Mouse (Mus musculus) G1E (cell line): ENCODE measurements at regions not wholly inside any gene's neighbourhood (a gene's known extent, or its start where the extent isn't known, plus 50 kb on each side); places are given as distances from the start of the nearest gene placed in this dataset.

Experiments
- ATAC-seq: 2 replicates; pipeline ENCODE4 v1.8.0; 2016; ENCODE audit warnings: mild to moderate bottlenecking; ENCODE audit not compliant: insufficient number of reproducible peaks, poor library complexity, low FRiP score, severe bottlenecking; ENCODE audit errors: extremely low read depth
- DNase-seq: peaks from one replicate; pipeline ENCODE4 v3.0.0; 2012; ENCODE audit warnings: low spot score
- H3K27me3 ChIP-seq: 2 replicates; pipeline ENCODE4 v1.6.1; 2012; ENCODE audit warnings: mild to moderate bottlenecking, low read length, inconsistent platforms; ENCODE audit not compliant: insufficient read depth
- H3K36me3 ChIP-seq: replicated peaks from 2 replicates; pipeline ENCODE3; 2012; ENCODE audit warnings: mild to moderate bottlenecking, inconsistent platforms
- H3K4me1 ChIP-seq: 2 replicates; pipeline ENCODE4 v1.6.1; 2012; ENCODE audit warnings: low read depth, low read length, inconsistent platforms, mixed read lengths; ENCODE audit not compliant: insufficient read depth
- H3K4me3 ChIP-seq: 2 replicates; pipeline ENCODE4 v1.5.1; 2012; ENCODE audit warnings: low read depth, mild to moderate bottlenecking, inconsistent platforms, low read length, moderate library complexity, mixed read lengths
- H3K9me3 ChIP-seq: replicated peaks from 2 replicates; pipeline ENCODE4 v1.6.1; 2012; ENCODE audit warnings: inconsistent platforms
- CTCF ChIP-seq: IDR thresholded peaks from 2 replicates; pipeline ENCODE4 v1.5.1; 2012; ENCODE audit warnings: low read depth, low read length, inconsistent platforms, mixed read lengths
- GATA1 ChIP-seq: IDR thresholded peaks from 2 replicates; pipeline ENCODE4 v1.6.1; 2012; ENCODE audit warnings: borderline replicate concordance, low read length, inconsistent platforms, mixed read lengths
- GATA2 ChIP-seq: IDR thresholded peaks from 2 replicates; pipeline ENCODE4 v1.6.1; 2012; ENCODE audit warnings: low read depth, low read length, inconsistent platforms, borderline replicate concordance
- POLR2AphosphoS5 ChIP-seq: IDR thresholded peaks from 2 replicates; pipeline ENCODE4 v1.6.1; 2012; ENCODE audit warnings: low read depth, low read length, inconsistent platforms; ENCODE audit not compliant: insufficient replicate concordance
- TAL1 ChIP-seq: conservative IDR thresholded peaks from 2 replicates; pipeline ENCODE4 v1.6.1; 2012; ENCODE audit warnings: low read depth, low read length, inconsistent platforms, mixed read lengths

GRCm38 (mm10) chr11:18722770-18723169 lies 296.0 kb downstream of the Meis1 start:
- DNase-seq, result no peak
- Histone ChIP-seq H3K4me1 (no peaks in the 10 kb centered on the region), H3K4me3 (no peak overlapping the region), H3K9me3 (no peaks in the 10 kb centered on the region), H3K36me3 (no peaks in the 10 kb centered on the region), H3K27me3 (no peaks in the 10 kb centered on the region)
- no peak for ATAC-seq
- TF ChIP-seq GATA1 (no peak), TAL1 (no peak), POLR2AphosphoS5 (no peak), CTCF (no peak), GATA2 (no peak)

GRCm38 (mm10) chr11:18715851-18716126 lies 303.0 kb downstream of the Meis1 start:
- no peaks in the 10 kb centered on the region for H3K36me3 ChIP-seq
- DNase-seq (no peak), ATAC-seq (no peak)
- H3K27me3 ChIP-seq, result no peaks in the 10 kb centered on the region
- H3K4me1 ChIP-seq, result no peaks in the 10 kb centered on the region
- no peak overlapping the region for H3K4me3 ChIP-seq
- H3K9me3 ChIP-seq, result no peaks in the 10 kb centered on the region
- TF ChIP-seq GATA2 (no peak), POLR2AphosphoS5 (no peak), TAL1 (no peak), CTCF (no peak), GATA1 (no peak)

GRCm38 (mm10) chr11:18715050-18715850 lies 303.5 kb downstream of the Meis1 start:
- no peak for ATAC-seq
- Histone ChIP-seq H3K9me3 (no peaks in the 10 kb centered on the region), H3K4me3 (no peak overlapping the region), H3K27me3 (no peaks in the 10 kb centered on the region), H3K4me1 (no peaks in the 10 kb centered on the region), H3K36me3 (no peaks in the 10 kb centered on the region)
- DNase-seq, result no peak
- no peak for TF ChIP-seq GATA1
- no peak for TF ChIP-seq CTCF
- TF ChIP-seq POLR2AphosphoS5, result no peak
- TF ChIP-seq TAL1, result no peak
- no peak for TF ChIP-seq GATA2

- no peak for DNase-seq
- ATAC-seq, result no peak
Observed at GRCm38 (mm10) chr11:18714400-18714799, 304.4 kb downstream of the Meis1 start.

GRCm38 (mm10) chr11:18712642-18713053 lies 306.1 kb downstream of the Meis1 start:
- DNase-seq (no peak), ATAC-seq (no peak)
- Histone ChIP-seq H3K9me3 (no peaks in the 10 kb centered on the region), H3K27me3 (no peaks in the 10 kb centered on the region), H3K4me1 (no peaks in the 10 kb centered on the region), H3K4me3 (no peak overlapping the region), H3K36me3 (no peaks in the 10 kb centered on the region)
- no peak for TF ChIP-seq CTCF
- no peak for TF ChIP-seq GATA1
- TF ChIP-seq POLR2AphosphoS5, result no peak
- TF ChIP-seq GATA2, result no peak
- TF ChIP-seq TAL1, result no peak

More at GRCm38 (mm10) chr11:18714400-18714799, 304.4 kb downstream of the Meis1 start:
- H3K36me3 ChIP-seq, result no peaks in the 10 kb centered on the region
- no peaks in the 10 kb centered on the region for H3K9me3 ChIP-seq
- H3K4me3 ChIP-seq, result no peak overlapping the region
- TF ChIP-seq GATA1 (no peak), CTCF (no peak), TAL1 (no peak), POLR2AphosphoS5 (no peak), GATA2 (no peak)
- no peaks in the 10 kb centered on the region for H3K27me3 ChIP-seq
- H3K4me1 ChIP-seq, result no peaks in the 10 kb centered on the region

- Histone ChIP-seq H3K9me3 (no peaks in the 10 kb centered on the region), H3K4me1 (no peaks in the 10 kb centered on the region), H3K4me3 (no peak overlapping the region), H3K36me3 (no peaks in the 10 kb centered on the region), H3K27me3 (no peaks in the 10 kb centered on the region)
- no peak for DNase-seq
- TF ChIP-seq GATA2, result no peak
- TF ChIP-seq GATA1, result no peak
- no peak for TF ChIP-seq POLR2AphosphoS5
- no peak for TF ChIP-seq TAL1
- no peak for TF ChIP-seq CTCF
- ATAC-seq, result no peak
Observed at GRCm38 (mm10) chr11:18709628-18710027, 309.2 kb downstream of the Meis1 start.

- DNase-seq (no peak), ATAC-seq (no peak)
- Histone ChIP-seq H3K4me3 (no peak overlapping the region), H3K36me3 (no peaks in the 10 kb centered on the region), H3K27me3 (no peaks in the 10 kb centered on the region), H3K4me1 (no peaks in the 10 kb centered on the region), H3K9me3 (no peaks in the 10 kb centered on the region)
- TF ChIP-seq TAL1 (no peak), GATA2 (no peak), POLR2AphosphoS5 (no peak), GATA1 (no peak)
Observed at GRCm38 (mm10) chr11:18681593-18681992, 337.2 kb downstream of the Meis1 start.
